Mouse (Mus musculus) layer of hippocampus, postnatal 25 days (tissue): Measurements from ENCODE around the gene Olfr196. TPM values are rescaled to one million over a fixed set of nuclear protein-coding genes. Genes with fewer than 3 reads are reported as not detected.
"Not testable (repeated sequence)": the region's sequence is repeated elsewhere in the genome, so short reads cannot be mapped to it uniquely, and the experiment has no call there.

Source experiments
- DNase-seq, 2 experiments: peaks; one replicate each; pipeline ENCODE4 v3.0.0; 2022; ENCODE audit warnings: mixed read lengths in 2 of 2, low spot score in 1 of 2; ENCODE audit errors: extremely low spot score in 1 of 2
- total RNA-seq, 2 experiments: library from RNA; stranded (reverse); gene quantifications; 2 replicates each; pipeline ENCODE4 v1.2.3; 2021

The Olfr196 gene
- total RNA-seq = not detected

DNA sequence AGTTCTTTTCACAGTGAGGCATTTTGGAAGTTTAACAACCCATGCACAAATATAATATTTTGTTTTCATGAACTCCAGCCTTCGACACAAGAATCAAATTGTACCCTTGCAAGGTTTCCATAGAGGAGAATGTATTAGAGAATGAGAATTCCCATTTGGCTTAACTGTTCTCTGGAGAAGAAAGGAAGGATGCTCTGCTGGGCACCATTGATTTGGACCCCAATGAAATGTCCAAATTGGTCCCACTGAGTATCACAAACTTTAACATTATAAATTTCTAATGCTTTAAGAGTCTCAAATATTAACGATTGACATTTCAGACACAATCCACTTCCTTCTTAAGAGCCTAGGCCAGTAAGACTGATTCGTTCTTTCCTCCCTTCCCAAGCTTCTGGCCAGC, at the start of gene Olfr196:
Gene Olfr196, minus strand, starts transcription at position 101 of the 400 bp plus-strand sequence.
- no peak for DNase-seq

DNA sequence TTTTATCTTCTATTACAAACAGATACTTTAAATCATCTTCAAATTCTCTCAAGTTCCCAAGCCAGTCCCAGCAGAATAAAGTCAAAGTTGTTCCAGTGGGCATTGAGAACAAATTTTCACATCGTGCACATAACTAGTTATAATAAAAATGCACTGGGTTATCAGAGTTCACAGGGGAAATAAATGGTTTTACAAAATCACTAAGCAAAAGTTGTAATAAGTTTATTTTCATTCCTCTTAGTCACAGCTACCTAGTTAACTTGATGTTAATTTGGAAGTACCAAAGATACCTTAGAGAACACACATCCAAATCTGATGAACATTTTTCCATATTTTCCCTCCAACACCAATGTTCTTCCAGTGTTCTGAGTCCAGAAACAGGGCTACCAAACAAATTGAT, 49.4 kb upstream of the Olfr196 start, which contains the start of gene Olfr199:
Gene Olfr199, minus strand, starts transcription at position 101 of the 400 bp plus-strand sequence.
- DNase-seq = not testable (repeated sequence)

DNA sequence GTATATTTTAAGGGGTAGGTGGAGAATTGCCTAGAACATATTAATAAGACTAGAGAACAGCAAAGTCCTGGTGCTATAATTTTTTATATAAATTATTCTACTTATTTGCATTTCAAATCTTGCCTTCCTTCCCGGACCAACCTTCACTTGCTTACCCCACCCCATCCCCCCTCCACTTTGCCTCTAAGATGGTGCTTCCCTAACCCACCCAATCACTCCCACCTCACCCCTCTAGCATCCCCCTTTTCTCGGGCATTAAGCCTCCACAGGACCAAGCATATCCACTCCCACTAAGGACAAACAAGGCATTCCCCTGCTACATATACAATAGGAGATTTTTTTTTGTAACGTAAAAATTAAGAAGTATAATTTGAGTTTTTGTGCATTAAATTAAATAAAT, 47.6 kb upstream of the Olfr196 start:
- DNase-seq = not testable (repeated sequence)

DNA sequence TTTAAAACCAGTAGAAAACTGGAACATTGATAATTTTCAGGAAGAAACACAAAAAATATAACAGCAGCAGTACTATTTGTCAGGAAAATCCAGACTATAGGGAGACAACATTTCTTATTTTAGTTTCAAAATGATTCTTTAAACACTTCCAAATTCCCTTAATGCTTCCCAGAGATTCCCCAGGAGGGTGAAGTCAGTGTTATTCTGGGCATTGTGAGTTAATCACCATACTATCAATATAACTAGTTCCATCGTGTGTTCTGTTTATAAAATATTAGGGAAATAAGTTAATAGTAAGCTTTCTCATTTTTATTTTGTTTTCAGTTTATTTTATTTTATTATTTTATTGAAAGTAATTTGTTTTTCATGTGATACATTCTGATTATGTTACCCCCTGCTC, 33.2 kb upstream of the Olfr196 start, which contains the start of gene Olfr198:
Gene Olfr198, minus strand, starts transcription at position 101 of the 400 bp plus-strand sequence.
- not testable (repeated sequence) for DNase-seq

DNA sequence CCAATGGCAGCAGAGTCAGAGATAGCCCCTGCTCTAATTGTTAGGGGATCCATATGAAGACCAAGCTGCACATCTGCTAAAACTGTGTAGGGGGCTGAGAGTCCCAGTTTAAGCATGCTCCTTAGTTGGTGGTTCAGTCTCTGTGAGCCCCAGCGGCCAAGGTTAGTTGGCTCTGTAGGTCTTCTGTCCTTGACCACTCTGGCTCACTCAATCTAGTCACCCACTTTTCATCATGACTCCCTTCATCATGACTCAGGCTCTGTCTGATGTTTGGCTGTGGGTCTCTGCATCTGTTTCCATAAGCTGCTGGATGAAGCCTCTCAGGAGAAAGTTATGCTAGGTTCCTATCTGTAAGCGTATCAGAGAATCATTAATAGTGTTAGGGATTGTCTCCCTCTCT, 18.3 kb downstream of the Olfr196 start:
- DNase-seq = no peak

DNA sequence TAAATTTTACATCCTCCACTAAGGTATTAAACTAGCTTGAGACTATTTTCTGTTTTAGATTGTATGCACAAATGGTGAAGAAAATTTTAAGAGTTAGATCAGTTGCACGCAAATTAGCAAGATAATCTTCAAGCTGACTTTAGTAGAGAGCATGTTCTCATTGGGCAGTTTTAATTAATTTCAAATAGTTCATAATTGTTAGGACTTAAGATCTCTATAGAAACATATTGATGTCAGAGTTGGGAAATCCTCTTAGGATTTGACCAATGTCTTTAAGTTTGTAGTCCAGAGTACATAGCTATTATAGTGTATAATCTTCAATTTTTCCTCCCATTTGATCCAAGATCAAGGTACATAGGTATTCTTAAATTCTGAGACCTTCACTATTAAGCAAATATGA, 23.5 kb downstream of the Olfr196 start, which contains the start of gene Olfr195:
Gene Olfr195, plus strand, starts transcription at position 301 of the 400 bp plus-strand sequence.
- no peak for DNase-seq

DNA sequence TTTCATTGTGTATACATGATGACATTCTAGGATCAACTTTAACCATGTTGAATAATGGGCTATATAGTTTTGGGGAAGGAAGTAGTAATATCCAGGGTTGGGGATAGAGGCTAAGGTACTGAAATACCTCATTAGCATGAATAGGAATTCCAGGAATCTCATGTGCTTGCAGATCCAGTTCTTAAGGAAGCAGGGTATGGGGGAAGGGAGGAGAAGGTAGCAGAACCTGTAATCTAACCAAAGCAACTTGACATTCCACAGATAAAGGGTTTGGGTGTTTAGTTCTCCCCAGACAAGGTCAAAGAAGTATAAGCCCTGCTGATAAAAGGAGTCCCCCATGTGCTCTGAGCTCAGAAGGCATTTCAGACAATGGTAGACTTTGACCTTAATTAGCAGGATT, 29.1 kb downstream of the Olfr196 start:
- no peak for DNase-seq

DNA sequence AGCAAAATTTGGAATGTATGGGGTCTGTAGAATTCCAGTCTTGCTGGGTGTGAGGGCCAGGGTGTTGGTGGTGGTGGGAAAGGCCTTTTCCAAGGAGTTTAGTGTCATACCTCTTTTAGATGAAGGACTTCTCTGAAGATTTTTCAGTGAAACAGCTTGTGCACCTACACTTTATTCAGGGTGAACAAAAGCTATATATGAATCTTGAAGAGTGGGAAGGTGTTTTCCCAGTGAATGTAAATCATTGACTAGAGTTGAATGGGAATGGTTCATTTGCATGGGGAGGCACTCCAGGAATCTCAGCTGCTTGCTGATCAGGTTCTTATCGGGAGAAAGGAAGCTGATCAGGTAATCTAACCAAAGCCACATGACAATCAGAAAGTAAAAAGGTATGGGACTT, 39.5 kb downstream of the Olfr196 start:
- DNase-seq = no peak

DNA sequence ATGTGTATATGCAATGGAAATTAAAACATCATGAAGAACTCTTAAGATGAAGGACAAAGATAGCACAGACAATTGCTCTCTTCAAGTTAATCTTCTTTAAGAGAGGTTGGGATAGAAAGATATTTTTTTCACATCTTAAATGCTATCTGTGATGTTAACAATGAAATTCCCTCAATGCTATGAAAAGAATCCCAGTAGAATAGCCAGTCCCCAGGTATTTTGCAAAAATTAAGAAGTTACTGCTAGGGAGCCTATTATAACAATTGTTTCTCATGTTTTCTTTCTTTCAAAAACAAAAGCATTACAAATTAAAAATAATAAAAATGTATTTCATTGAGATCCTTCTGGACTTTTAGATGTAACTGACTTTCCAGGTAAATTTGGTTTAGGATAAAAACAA, 49.3 kb downstream of the Olfr196 start, which contains the start of gene Olfr194:
Gene Olfr194, minus strand, starts transcription at position 101 of the 400 bp plus-strand sequence.
- DNase-seq = no peak

Other genes with a start within 250 kb of the Olfr196 start
- gene Olfr181, start 241.7 kb downstream of the Olfr196 start, total RNA-seq = not detected
- gene Olfr180, start 241.1 kb downstream of the Olfr196 start, total RNA-seq = not detected
- not detected for gene Olfr183, start 175.1 kb downstream of the Olfr196 start, total RNA-seq
- not detected for gene Olfr186, start 140.2 kb downstream of the Olfr196 start, total RNA-seq
- gene Olfr187, start 130.7 kb downstream of the Olfr196 start, total RNA-seq = not detected
- gene Olfr190, start 92.4 kb downstream of the Olfr196 start, total RNA-seq = not detected
- not detected for gene Olfr191, start 80.6 kb downstream of the Olfr196 start, total RNA-seq
- gene Olfr193, start 58.6 kb downstream of the Olfr196 start, total RNA-seq = not detected
- not detected for gene Olfr194, start 49.4 kb downstream of the Olfr196 start, total RNA-seq
- gene Olfr195, start 23.4 kb downstream of the Olfr196 start, total RNA-seq = not detected
- gene Olfr198, start 33.1 kb upstream of the Olfr196 start, total RNA-seq = not detected
- gene Olfr199, start 49.3 kb upstream of the Olfr196 start, total RNA-seq = not detected
- not detected for gene Olfr201, start 102.2 kb upstream of the Olfr196 start, total RNA-seq
- gene Olfr202, start 116.3 kb upstream of the Olfr196 start, total RNA-seq = not detected
- gene Olfr203, start 128.4 kb upstream of the Olfr196 start, total RNA-seq = not detected
- not detected for gene Olfr204, start 147.8 kb upstream of the Olfr196 start, total RNA-seq
- not detected for gene Olfr205, start 160.7 kb upstream of the Olfr196 start, total RNA-seq
- gene Olfr206, start 178.8 kb upstream of the Olfr196 start, total RNA-seq = not detected
- not detected for gene Olfr209, start 193.5 kb upstream of the Olfr196 start, total RNA-seq
- gene Gabrr3, start 236.9 kb upstream of the Olfr196 start, total RNA-seq = under 1 TPM in 1 of 2 experiments, not detected in 1; 0.15 TPM